Mouse (Mus musculus) liver, embryonic 16.5 days (tissue): ENCODE results near the gene Ctss. TPM values are rescaled to one million over a fixed set of nuclear protein-coding genes. Genes with fewer than 3 reads are reported as not detected.
"Not testable (repeated sequence)": the region's sequence is repeated elsewhere in the genome, so short reads cannot be mapped to it uniquely, and the experiment has no call there.

Experiments
- ATAC-seq: fragments of 200-750 bp; cut with Nextera tagmentation; 2 replicates; pipeline ENCODE4 v1.8.0; 2017; ENCODE audit warnings: low read depth, mild to moderate bottlenecking, moderate number of reproducible peaks, moderate library complexity
- H3K27ac ChIP-seq: fragments of 300-500 bp; sonication (generic); 2 replicates; pipeline ENCODE4 v1.5.1; 2014; ENCODE audit warnings: mild to moderate bottlenecking, low read length
- H3K27me3 ChIP-seq: fragments of 300-500 bp; sonication (generic); 2 replicates; pipeline ENCODE4 v1.6.1; 2014; ENCODE audit warnings: low read depth, low read length, mixed read lengths; ENCODE audit not compliant: control insufficient read depth, insufficient read depth
- H3K36me3 ChIP-seq: fragments of 300-500 bp; sonication (generic); 2 replicates; pipeline ENCODE4 v1.6.1; 2014; ENCODE audit warnings: mild to moderate bottlenecking; ENCODE audit not compliant: control insufficient read depth, insufficient read depth
- H3K4me1 ChIP-seq: fragments of 300-500 bp; sonication (generic); 2 replicates; pipeline ENCODE4 v1.6.1; 2014; ENCODE audit warnings: low read depth, low read length, mixed read lengths; ENCODE audit not compliant: control insufficient read depth
- H3K4me2 ChIP-seq: fragments of 300-500 bp; sonication (generic); 2 replicates; pipeline ENCODE4 v1.6.1; 2014; ENCODE audit warnings: low read depth, low read length, mixed read lengths
- H3K4me3 ChIP-seq: fragments of 300-500 bp; sonication (generic); 2 replicates; pipeline ENCODE4 v1.5.1; 2014; ENCODE audit warnings: low read depth, mild to moderate bottlenecking, low read length
- H3K9ac ChIP-seq: fragments of 300-500 bp; sonication (generic); 2 replicates; pipeline ENCODE4 v1.6.1; 2014; ENCODE audit warnings: low read depth, low read length
- H3K9me3 ChIP-seq: fragments of 300-500 bp; sonication (generic); replicated peaks from 2 replicates; pipeline ENCODE4 v1.6.1; 2016; ENCODE audit warnings: low read length; ENCODE audit not compliant: control insufficient read depth
- WGBS: fragments of 180-500 bp; shearing (Covaris S2); extraction: QIAGEN DNeasy Blood & Tissue Kit; methylation state at CpG from one replicate; pipeline ENCODE4 v1.1.7; 2014; ENCODE audit not compliant: insufficient replicate concordance; 5-methylcytosine and 5-hydroxymethylcytosine counted together
- polyA plus RNA-seq: library from polyadenylated mRNA; unstranded; fragments of >200 nt; fragmentation: Nextera tagmentation; extraction: Ambion mirVana; gene quantifications from 2 replicates; pipeline ENCODE4 v1.2.1, GENCODE M21; 2015

Gene Ctss
- polyA plus RNA-seq, 1 experiment from 2014 or later, result 38.4 TPM

DNA sequence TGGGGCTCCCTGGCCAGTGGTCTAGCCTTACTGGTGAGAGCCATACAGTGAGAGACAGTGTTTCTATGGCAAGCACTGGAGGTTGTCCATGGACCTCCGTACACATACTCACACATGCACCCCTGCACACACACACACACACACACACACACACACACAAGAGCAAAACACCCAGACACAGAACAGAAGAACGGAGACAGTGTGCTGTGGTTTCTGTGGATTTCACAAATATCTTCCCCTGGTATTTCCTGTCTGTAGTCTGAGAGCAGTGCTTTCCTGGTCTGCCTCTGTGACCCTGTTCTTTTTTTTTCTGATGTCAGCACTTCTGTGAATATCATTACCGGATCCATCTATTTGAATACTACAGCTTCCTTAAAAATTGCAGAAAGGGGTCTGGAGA lies 2.9 kb upstream of the Ctss start:
- ATAC-seq, result no peak
- Histone ChIP-seq H3K9ac (no peak overlapping the region), H3K27me3 (no peaks in the 10 kb centered on the region), H3K4me1 (peaks cover 42% of the 10 kb centered on the region), H3K4me3 (no peak overlapping the region), H3K4me2 (no peak overlapping the region), H3K27ac (peak overlapping the region; percentile 52), H3K9me3 (no peaks in the 10 kb centered on the region), H3K36me3 (no peaks in the 10 kb centered on the region)
- 11% methylated on average over 3 of the region's 3 CpGs for WGBS

DNA sequence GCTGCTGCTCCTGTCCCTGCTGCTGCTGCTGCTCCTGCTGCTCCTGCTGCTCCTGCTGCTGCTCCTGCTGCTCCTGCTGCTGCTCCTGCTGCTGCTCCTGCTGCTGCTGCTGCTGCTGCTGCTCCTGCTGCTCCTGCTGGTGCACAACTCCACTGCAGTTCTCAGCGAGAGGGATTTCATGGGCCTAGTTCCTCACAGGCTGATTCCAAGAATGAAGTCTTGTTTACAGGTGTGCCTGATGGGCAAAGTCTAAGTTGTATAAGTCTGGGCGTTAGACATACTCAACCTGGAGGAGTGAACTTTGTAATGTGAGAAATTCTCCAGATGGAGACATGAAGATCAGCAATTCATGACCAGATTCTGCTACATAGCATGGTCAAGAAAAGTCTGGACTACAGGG lies 1.9 kb upstream of the Ctss start:
- Histone ChIP-seq H3K27me3 (no peaks in the 10 kb centered on the region), H3K27ac (no peak overlapping the region), H3K4me3 (no peak overlapping the region), H3K36me3 (no peaks in the 10 kb centered on the region), H3K9ac (no peak overlapping the region), H3K4me2 (no peak overlapping the region), H3K4me1 (peaks cover 32% of the 10 kb centered on the region), H3K9me3 (no peaks in the 10 kb centered on the region)
- ATAC-seq, result no peak
- WGBS, result 54% methylated on average over 2 of the region's 2 CpGs

GRCm38 (mm10) chr3:95526111-95526510 lies 475 bp upstream of the Ctss start:
- Histone ChIP-seq H3K27ac (0 out of 2 replicates have a peak overlapping the region, but pooled peaks have one; percentile 7), H3K9ac (no peak overlapping the region), H3K36me3 (no peaks in the 10 kb centered on the region), H3K27me3 (no peaks in the 10 kb centered on the region), H3K4me2 (no peak overlapping the region), H3K4me3 (no peak overlapping the region), H3K4me1 (peaks cover 20% of the 10 kb centered on the region), H3K9me3 (no peaks in the 10 kb centered on the region)
- ATAC-seq, result peak; percentile 60

DNA sequence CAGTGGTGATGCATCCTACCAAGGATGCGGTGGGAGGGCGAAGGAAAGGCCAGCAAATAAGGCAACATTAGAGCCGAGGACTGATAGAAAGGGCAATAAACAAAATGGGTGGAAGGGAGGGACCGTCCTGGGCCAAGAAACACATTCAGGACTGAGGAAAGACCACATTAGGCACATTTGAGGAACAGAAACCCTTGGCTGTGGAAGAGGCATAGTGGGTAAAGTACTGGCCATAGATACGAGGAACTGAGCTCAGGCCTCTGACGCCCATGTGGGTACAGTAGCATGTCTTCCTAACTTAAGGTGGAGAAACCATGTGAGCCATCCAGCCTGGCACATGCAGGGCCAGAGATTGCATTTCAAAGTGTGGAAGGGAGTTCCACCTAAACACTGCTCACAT lies 3.2 kb downstream of the Ctss start:
- H3K9me3 ChIP-seq, result no peaks in the 10 kb centered on the region
- H3K36me3 ChIP-seq, result no peaks in the 10 kb centered on the region
- WGBS, result 58% methylated on average over 6 of the region's 6 CpGs
- no peaks in the 10 kb centered on the region for H3K27me3 ChIP-seq
- H3K4me2 ChIP-seq, result no peak overlapping the region
- H3K4me1 ChIP-seq, result peaks cover 7% of the 10 kb centered on the region
- no peak overlapping the region for H3K4me3 ChIP-seq
- ATAC-seq, result no peak
- no peak overlapping the region for H3K27ac ChIP-seq
- no peak overlapping the region for H3K9ac ChIP-seq

DNA sequence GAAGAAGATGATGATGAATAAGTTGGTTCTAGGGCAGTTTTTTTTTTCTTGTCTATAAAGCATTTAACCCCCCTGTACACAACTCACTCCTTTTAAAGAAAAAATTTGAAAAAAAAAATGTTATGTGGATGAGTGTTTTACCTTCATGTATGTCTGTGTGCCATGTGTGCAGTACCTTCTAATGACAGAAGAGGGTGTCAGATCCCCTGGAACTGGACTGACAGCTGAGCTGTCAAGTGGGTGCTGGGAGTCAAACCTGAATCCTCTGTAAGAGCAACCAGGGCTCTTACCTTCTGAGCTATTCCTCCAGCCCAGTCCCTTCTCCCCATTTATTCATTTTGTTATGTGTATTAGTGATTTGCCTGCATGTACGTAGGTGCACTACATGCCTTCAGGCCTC lies 4.4 kb downstream of the Ctss start:
- H3K27ac ChIP-seq, result no peak overlapping the region
- no peak for ATAC-seq
- no peaks in the 10 kb centered on the region for H3K27me3 ChIP-seq
- H3K4me1 ChIP-seq, result peaks cover 4% of the 10 kb centered on the region
- H3K9me3 ChIP-seq, result no peaks in the 10 kb centered on the region
- H3K4me2 ChIP-seq, result no peak overlapping the region
- no peak overlapping the region for H3K4me3 ChIP-seq
- H3K36me3 ChIP-seq, result no peaks in the 10 kb centered on the region
- no peak overlapping the region for H3K9ac ChIP-seq
- 100% methylated on average over 1 of the region's 1 CpGs for WGBS

DNA sequence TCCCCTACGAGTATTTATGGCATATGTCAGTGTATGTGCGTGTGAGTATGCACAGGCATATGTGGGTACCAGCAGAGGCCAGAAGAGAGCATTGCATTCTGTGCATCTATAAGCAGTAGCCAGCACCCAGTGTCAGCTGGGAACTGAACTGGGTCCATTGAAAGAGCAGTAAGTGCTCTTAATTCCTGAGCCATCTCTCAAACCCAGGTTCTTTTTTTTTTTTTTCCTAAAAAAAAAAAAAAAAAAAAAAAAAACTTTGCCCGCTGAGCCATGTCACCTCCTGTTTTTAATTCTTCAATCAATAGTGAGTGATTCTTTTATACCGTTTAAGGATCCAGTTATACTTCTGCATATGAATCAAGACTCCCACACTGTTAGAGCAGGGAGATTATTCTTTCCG lies 6.8 kb downstream of the Ctss start:
- Histone ChIP-seq H3K9me3 (no peaks in the 10 kb centered on the region), H3K9ac (no peak overlapping the region), H3K27ac (no peak overlapping the region), H3K4me1 (no peaks in the 10 kb centered on the region), H3K27me3 (no peaks in the 10 kb centered on the region), H3K4me2 (no peak overlapping the region), H3K36me3 (no peaks in the 10 kb centered on the region), H3K4me3 (no peak overlapping the region)
- ATAC-seq, result no peak
- WGBS, result 83% methylated on average over 5 of the region's 5 CpGs

DNA sequence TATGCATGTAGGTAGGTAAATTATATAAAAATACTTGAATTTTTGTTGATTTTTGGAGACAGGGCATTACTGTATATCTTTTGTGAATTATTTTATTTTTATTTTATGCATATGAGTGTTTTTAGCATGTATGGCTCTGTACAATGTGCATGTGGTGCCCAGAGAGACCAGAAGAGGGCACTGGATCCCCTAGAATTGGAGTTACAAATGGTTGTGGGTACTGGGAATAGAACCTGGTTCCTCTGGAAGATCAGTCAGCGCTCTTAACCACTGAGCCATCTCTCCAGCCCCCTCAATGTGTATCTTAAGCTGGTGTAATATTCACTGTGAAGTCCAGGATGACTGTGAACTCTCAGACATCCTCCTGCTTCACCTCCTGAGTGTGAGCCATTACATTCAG lies 8.3 kb downstream of the Ctss start:
- H3K36me3 ChIP-seq, result no peaks in the 10 kb centered on the region
- no peaks in the 10 kb centered on the region for H3K9me3 ChIP-seq
- WGBS, result 74% methylated on average over 1 of the region's 1 CpGs
- H3K9ac ChIP-seq, result no peak overlapping the region
- H3K4me3 ChIP-seq, result no peak overlapping the region
- no peak overlapping the region for H3K4me2 ChIP-seq
- no peaks in the 10 kb centered on the region for H3K27me3 ChIP-seq
- H3K27ac ChIP-seq, result no peak overlapping the region
- ATAC-seq, result no peak
- no peaks in the 10 kb centered on the region for H3K4me1 ChIP-seq

- Histone ChIP-seq H3K27ac (no peak overlapping the region), H3K9me3 (no peaks in the 10 kb centered on the region), H3K4me2 (no peak overlapping the region), H3K4me3 (no peak overlapping the region), H3K9ac (no peak overlapping the region), H3K4me1 (no peaks in the 10 kb centered on the region), H3K36me3 (no peaks in the 10 kb centered on the region), H3K27me3 (no peaks in the 10 kb centered on the region)
- 79% methylated on average over 10 of the region's 10 CpGs for WGBS
- ATAC-seq, result no peak
Observed at GRCm38 (mm10) chr3:95538936-95539335, 12.3 kb downstream of the Ctss start.

GRCm38 (mm10) chr3:95539837-95540236 lies 13.3 kb downstream of the Ctss start:
- no peak for ATAC-seq
- Histone ChIP-seq H3K4me2 (no peak overlapping the region), H3K9me3 (no peaks in the 10 kb centered on the region), H3K27ac (no peak overlapping the region), H3K36me3 (no peaks in the 10 kb centered on the region), H3K4me1 (no peaks in the 10 kb centered on the region), H3K27me3 (no peaks in the 10 kb centered on the region; the same call in 1 of the 2 replicates), H3K9ac (no peak overlapping the region), H3K4me3 (no peak overlapping the region)
- WGBS, result 72% methylated on average over 4 of the region's 4 CpGs

GRCm38 (mm10) chr3:95541186-95541585 lies 14.6 kb downstream of the Ctss start:
- H3K9me3 ChIP-seq, H3K27me3 ChIP-seq, H3K9ac ChIP-seq, H3K4me2 ChIP-seq, H3K4me1 ChIP-seq, H3K27ac ChIP-seq, H3K36me3 ChIP-seq, ATAC-seq, H3K4me3 ChIP-seq: not testable (repeated sequence)
- WGBS, result 28% methylated on average over 2 of the region's 2 CpGs
